Mouse (Mus musculus): ENCODE data around the gene Fgfr3. TPM values are rescaled to one million over a fixed set of nuclear protein-coding genes. Genes with fewer than 3 reads are reported as not detected.

Fgfr3 gene
- polyA plus RNA-seq, 1 experiment from 2014 or later = not detected

- Histone ChIP-seq H3K4me3 (ENCODE audit: inconsistent target) (no peak overlapping the region), H3K27ac (no peak overlapping the region), H3K36me3 (ENCODE audit: inconsistent target) (no peaks in the 10 kb centered on the region), H3K79me2 (ENCODE audit: inconsistent target) (no peaks in the 10 kb centered on the region)
- 100% methylated on average over 1 of the region's 2 CpGs for whole genome bisulfite sequencing (ENCODE audit: missing documents)
Observed at GRCm38 (mm10) chr5:33709037-33709436, 12.4 kb upstream of the Fgfr3 start.

GRCm38 (mm10) chr5:33712550-33712949 lies 8.9 kb upstream of the Fgfr3 start:
- H3K36me3 ChIP-seq (ENCODE audit: inconsistent target) = no peaks in the 10 kb centered on the region
- WGBS (ENCODE audit: missing documents) = 76% methylated on average over 2 of the region's 2 CpGs
- H3K79me2 ChIP-seq (ENCODE audit: inconsistent target) = no peaks in the 10 kb centered on the region
- H3K4me3 ChIP-seq (ENCODE audit: inconsistent target) = no peak overlapping the region
- H3K27ac ChIP-seq = no peak overlapping the region

GRCm38 (mm10) chr5:33715182-33715581 lies 6.3 kb upstream of the Fgfr3 start:
- 92% methylated on average over 2 of the region's 2 CpGs for WGBS (ENCODE audit: missing documents)
- Histone ChIP-seq H3K36me3 (ENCODE audit: inconsistent target) (no peaks in the 10 kb centered on the region), H3K79me2 (ENCODE audit: inconsistent target) (no peaks in the 10 kb centered on the region), H3K4me3 (ENCODE audit: inconsistent target) (no peak overlapping the region), H3K27ac (no peak overlapping the region)

GRCm38 (mm10) chr5:33716467-33716866 lies 5.0 kb upstream of the Fgfr3 start:
- no peaks in the 10 kb centered on the region for H3K79me2 ChIP-seq (ENCODE audit: inconsistent target)
- no peaks in the 10 kb centered on the region for H3K36me3 ChIP-seq (ENCODE audit: inconsistent target)
- 84% methylated on average over 6 of the region's 6 CpGs for WGBS (ENCODE audit: missing documents)
- no peak overlapping the region for H3K27ac ChIP-seq
- no peak overlapping the region for H3K4me3 ChIP-seq (ENCODE audit: inconsistent target)

GRCm38 (mm10) chr5:33718460-33718859 lies 3.0 kb upstream of the Fgfr3 start:
- Histone ChIP-seq H3K36me3 (ENCODE audit: inconsistent target) (no peaks in the 10 kb centered on the region), H3K27ac (no peak overlapping the region), H3K79me2 (ENCODE audit: inconsistent target) (no peaks in the 10 kb centered on the region), H3K4me3 (ENCODE audit: inconsistent target) (no peak overlapping the region)
- 74% methylated on average over 5 of the region's 5 CpGs for whole genome bisulfite sequencing (ENCODE audit: missing documents)

GRCm38 (mm10) chr5:33720852-33721490 lies 503 bp upstream of the Fgfr3 start:
- Histone ChIP-seq H3K27ac (no peak overlapping the region), H3K79me2 (ENCODE audit: inconsistent target) (no peaks in the 10 kb centered on the region), H3K36me3 (ENCODE audit: inconsistent target) (no peaks in the 10 kb centered on the region), H3K4me3 (ENCODE audit: inconsistent target) (no peak overlapping the region)
- WGBS (ENCODE audit: missing documents) = 56% methylated on average over 8 of the region's 8 CpGs

- Histone ChIP-seq H3K4me3 (ENCODE audit: inconsistent target) (no peak overlapping the region), H3K79me2 (ENCODE audit: inconsistent target) (no peaks in the 10 kb centered on the region), H3K36me3 (ENCODE audit: inconsistent target) (no peaks in the 10 kb centered on the region), H3K27ac (no peak overlapping the region)
- under 1% methylated on average over 53 of the region's 53 CpGs for WGBS (ENCODE audit: missing documents)
Observed at GRCm38 (mm10) chr5:33722266-33723018, 968 bp downstream of the Fgfr3 start.

- H3K27ac ChIP-seq = no peak overlapping the region
- no peaks in the 10 kb centered on the region for H3K79me2 ChIP-seq (ENCODE audit: inconsistent target)
- H3K4me3 ChIP-seq (ENCODE audit: inconsistent target) = no peak overlapping the region
- WGBS (ENCODE audit: missing documents) = 2% methylated on average over 59 of the region's 61 CpGs
- H3K36me3 ChIP-seq (ENCODE audit: inconsistent target) = no peaks in the 10 kb centered on the region
Observed at GRCm38 (mm10) chr5:33723019-33723640, 1.7 kb downstream of the Fgfr3 start.

GRCm38 (mm10) chr5:33723641-33724465 lies 2.4 kb downstream of the Fgfr3 start:
- H3K36me3 ChIP-seq (ENCODE audit: inconsistent target) = no peaks in the 10 kb centered on the region
- H3K27ac ChIP-seq = no peak overlapping the region
- no peak overlapping the region for H3K4me3 ChIP-seq (ENCODE audit: inconsistent target)
- 38% methylated on average over 36 of the region's 36 CpGs for WGBS (ENCODE audit: missing documents)
- H3K79me2 ChIP-seq (ENCODE audit: inconsistent target) = no peaks in the 10 kb centered on the region

GRCm38 (mm10) chr5:33726081-33726647 lies 4.7 kb downstream of the Fgfr3 start:
- WGBS (ENCODE audit: missing documents) = 97% methylated on average over 7 of the region's 7 CpGs
- H3K4me3 ChIP-seq (ENCODE audit: inconsistent target) = no peak overlapping the region
- H3K36me3 ChIP-seq (ENCODE audit: inconsistent target) = no peaks in the 10 kb centered on the region
- no peak overlapping the region for H3K27ac ChIP-seq
- H3K79me2 ChIP-seq (ENCODE audit: inconsistent target) = no peaks in the 10 kb centered on the region

- H3K36me3 ChIP-seq (ENCODE audit: inconsistent target) = no peaks in the 10 kb centered on the region
- no peak overlapping the region for H3K4me3 ChIP-seq (ENCODE audit: inconsistent target)
- no peak overlapping the region for H3K27ac ChIP-seq
- 57% methylated on average over 1 of the region's 1 CpGs for WGBS (ENCODE audit: missing documents)
- H3K79me2 ChIP-seq (ENCODE audit: inconsistent target) = no peaks in the 10 kb centered on the region
Observed at GRCm38 (mm10) chr5:33726891-33727290, 5.4 kb downstream of the Fgfr3 start.

- H3K79me2 ChIP-seq (ENCODE audit: inconsistent target) = no peaks in the 10 kb centered on the region
- H3K27ac ChIP-seq = no peak overlapping the region
- H3K36me3 ChIP-seq (ENCODE audit: inconsistent target) = no peaks in the 10 kb centered on the region
- 94% methylated on average over 7 of the region's 7 CpGs for WGBS (ENCODE audit: missing documents)
- no peak overlapping the region for H3K4me3 ChIP-seq (ENCODE audit: inconsistent target)
Observed at GRCm38 (mm10) chr5:33728841-33729240, 7.4 kb downstream of the Fgfr3 start.

GRCm38 (mm10) chr5:33730516-33730915 lies 9.0 kb downstream of the Fgfr3 start:
- WGBS (ENCODE audit: missing documents) = 91% methylated on average over 5 of the region's 5 CpGs
- H3K4me3 ChIP-seq (ENCODE audit: inconsistent target) = no peak overlapping the region

GRCm38 (mm10) chr5:33731051-33731450 lies 9.6 kb downstream of the Fgfr3 start:
- no peaks in the 10 kb centered on the region for H3K36me3 ChIP-seq (ENCODE audit: inconsistent target)
- no peaks in the 10 kb centered on the region for H3K79me2 ChIP-seq (ENCODE audit: inconsistent target)
- H3K4me3 ChIP-seq (ENCODE audit: inconsistent target) = no peak overlapping the region
- no peak overlapping the region for H3K27ac ChIP-seq
- 89% methylated on average over 19 of the region's 21 CpGs for WGBS (ENCODE audit: missing documents)

More at GRCm38 (mm10) chr5:33730516-33730915, 9.0 kb downstream of the Fgfr3 start:
- no peak overlapping the region for H3K27ac ChIP-seq
- H3K36me3 ChIP-seq (ENCODE audit: inconsistent target) = no peaks in the 10 kb centered on the region
- H3K79me2 ChIP-seq (ENCODE audit: inconsistent target) = no peaks in the 10 kb centered on the region
